Mouse (Mus musculus) midbrain, embryonic 12.5 days (tissue): ENCODE results near the gene Dolk. TPM values are rescaled to one million over a fixed set of nuclear protein-coding genes. Genes with fewer than 3 reads are reported as not detected.

Source experiments
- ATAC-seq: fragments of 200-750 bp; cut with Nextera tagmentation; 2 replicates; pipeline ENCODE4 v1.8.0; 2017; ENCODE audit warnings: low read depth, moderate TSS enrichment, moderate library complexity; ENCODE audit not compliant: low FRiP score
- H3K27ac ChIP-seq: fragments of 300-500 bp; sonication (generic); replicated peaks from 2 replicates; pipeline ENCODE4 v1.5.1; 2016; ENCODE audit warnings: mild to moderate bottlenecking
- H3K27me3 ChIP-seq: fragments of 300-500 bp; sonication (generic); 2 replicates; pipeline ENCODE4 v1.6.1; 2016; ENCODE audit warnings: mild to moderate bottlenecking
- H3K36me3 ChIP-seq: fragments of 300-500 bp; sonication (generic); 2 replicates; pipeline ENCODE4 v1.6.1; 2016
- H3K4me1 ChIP-seq: fragments of 300-500 bp; sonication (generic); 2 replicates; pipeline ENCODE4 v1.6.1; 2016
- H3K4me2 ChIP-seq: fragments of 300-500 bp; sonication (generic); replicated peaks from 2 replicates; pipeline ENCODE4 v1.6.1; 2016; ENCODE audit warnings: mild to moderate bottlenecking, moderate library complexity
- H3K4me3 ChIP-seq: fragments of 300-500 bp; sonication (generic); 2 replicates; pipeline ENCODE4 v1.5.1; 2016; ENCODE audit warnings: mild to moderate bottlenecking
- H3K9ac ChIP-seq: fragments of 300-500 bp; sonication (generic); replicated peaks from 2 replicates; pipeline ENCODE4 v1.6.1; 2016; ENCODE audit warnings: mild to moderate bottlenecking, moderate library complexity
- H3K9me3 ChIP-seq: fragments of 300-500 bp; sonication (generic); 2 replicates; pipeline ENCODE4 v1.6.1; 2016; ENCODE audit warnings: mild to moderate bottlenecking
- WGBS: fragments of 180-500 bp; shearing (Covaris S2); methylation state at CpG from one replicate; pipeline ENCODE4 v1.1.7; 2016; 5-methylcytosine and 5-hydroxymethylcytosine counted together
- polyA plus RNA-seq: library from polyadenylated mRNA; unstranded; fragments of >200 nt; fragmentation: Nextera tagmentation; extraction: Ambion mirVana; gene quantifications from 2 replicates; pipeline ENCODE4 v1.2.1, GENCODE M21; 2016

Dolk gene
- polyA plus RNA-seq, 1 experiment from 2014 or later, result 28.2 TPM

- no peak for ATAC-seq
- peaks cover 33% of the 10 kb centered on the region for H3K36me3 ChIP-seq
- no peak overlapping the region for H3K4me2 ChIP-seq
Observed at GRCm38 (mm10) chr2:30266392-30266941, 19.7 kb downstream of the Dolk start.

GRCm38 (mm10) chr2:30265767-30266253 lies 20.3 kb downstream of the Dolk start, which contains the start of gene Phyhd1:
Gene Phyhd1, plus strand, starts transcription at chr2:30266203.
- no peak within 1 kb of the TSS for H3K4me2 ChIP-seq
- WGBS, result 53% methylated on average over 5 of the region's 5 CpGs
- no peak for ATAC-seq
- H3K4me1 ChIP-seq, result peaks cover 23% of the 10 kb centered on the region
- H3K36me3 ChIP-seq, result peaks cover 40% of the 10 kb centered on the region
- no peaks in the 10 kb centered on the region for H3K27me3 ChIP-seq
- H3K9me3 ChIP-seq, result no peaks in the 10 kb centered on the region
- H3K4me3 ChIP-seq, result no peak within 1 kb of the TSS
- H3K27ac ChIP-seq, result peak within 1 kb of the TSS; percentile 73
- H3K9ac ChIP-seq, result no peak within 1 kb of the TSS; the same call in 1 of the 2 replicates

More at GRCm38 (mm10) chr2:30266392-30266941, 19.7 kb downstream of the Dolk start:
- Histone ChIP-seq H3K27me3 (no peaks in the 10 kb centered on the region), H3K9me3 (no peaks in the 10 kb centered on the region), H3K4me1 (peaks cover 23% of the 10 kb centered on the region), H3K4me3 (no peak overlapping the region), H3K9ac (no peak overlapping the region; the same call in 1 of the 2 replicates), H3K27ac (peak overlapping the region; percentile 73)
- WGBS, result 13% methylated on average over 4 of the region's 4 CpGs

DNA sequence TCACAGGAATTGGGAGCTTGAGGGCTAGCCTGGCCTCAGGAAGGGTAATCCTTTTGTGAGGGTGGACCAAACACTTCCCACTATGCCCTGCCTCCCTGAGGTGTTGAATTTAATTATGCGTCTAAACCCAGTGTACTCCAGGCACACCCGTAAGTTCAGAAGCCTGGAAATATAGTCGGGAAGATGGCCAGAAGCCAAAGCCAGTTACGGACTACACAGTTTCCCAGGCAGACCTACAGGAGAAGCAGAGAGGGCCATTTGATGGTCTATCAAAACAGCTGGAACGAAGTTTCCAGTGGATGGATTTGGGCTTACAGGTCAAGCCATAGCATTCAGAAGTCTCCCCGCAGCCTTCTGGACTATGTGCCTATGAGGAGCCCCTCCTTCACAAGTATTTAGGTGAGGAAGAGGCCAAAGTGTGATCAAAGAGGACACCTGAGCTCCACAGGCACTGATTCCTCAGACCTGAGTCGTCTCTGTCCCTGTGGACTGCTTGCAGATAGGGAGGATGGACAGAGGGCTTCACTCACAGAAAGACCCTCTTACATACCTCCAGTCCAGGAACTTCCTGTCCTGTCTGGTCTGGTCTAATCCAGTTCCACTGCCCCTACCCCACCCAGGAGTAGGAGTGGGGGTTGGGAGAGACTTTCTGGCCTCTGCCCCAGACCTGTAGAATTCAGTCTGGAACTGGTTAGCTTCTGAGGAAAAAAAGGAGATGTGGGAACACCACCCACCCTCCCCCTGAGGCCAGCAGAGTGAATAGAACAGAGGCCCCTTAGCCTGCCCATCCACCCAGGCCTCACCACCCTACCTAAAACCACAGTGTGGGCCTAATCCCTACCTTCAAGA lies 21.2 kb downstream of the Dolk start:
- no peaks in the 10 kb centered on the region for H3K27me3 ChIP-seq
- H3K4me1 ChIP-seq, result peaks cover 23% of the 10 kb centered on the region
- ATAC-seq, result no peak
- H3K4me2 ChIP-seq, result no peak overlapping the region
- no peak overlapping the region for H3K9ac ChIP-seq
- H3K4me3 ChIP-seq, result no peak overlapping the region
- 82% methylated on average over 7 of the region's 7 CpGs for WGBS
- peaks cover 48% of the 10 kb centered on the region for H3K36me3 ChIP-seq
- peak overlapping the region; percentile 73; the same call in 1 of the 2 replicates for H3K27ac ChIP-seq
- H3K9me3 ChIP-seq, result no peaks in the 10 kb centered on the region

DNA sequence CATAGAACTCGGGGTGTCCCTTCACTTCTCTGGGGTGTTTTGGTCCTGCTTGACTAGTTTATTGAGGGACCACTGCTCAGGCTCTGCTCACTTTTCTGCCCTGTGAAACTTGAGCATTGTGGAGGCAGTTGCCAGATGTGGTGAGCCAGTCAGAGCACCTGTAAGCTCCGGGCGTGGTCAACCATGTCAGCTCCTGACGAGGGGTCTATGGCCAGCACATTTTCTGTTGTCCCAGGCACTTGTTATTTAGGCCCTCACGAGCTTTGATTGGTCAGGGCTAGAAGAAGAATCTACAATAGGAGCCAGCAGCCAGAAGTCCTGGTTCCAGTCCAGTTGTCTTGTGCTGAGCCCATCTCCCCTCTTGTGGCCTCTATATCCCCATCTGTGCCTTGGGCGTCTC lies 22.3 kb downstream of the Dolk start:
- no peak for ATAC-seq
- Histone ChIP-seq H3K9ac (no peak overlapping the region), H3K27me3 (no peaks in the 10 kb centered on the region), H3K4me1 (peaks cover 23% of the 10 kb centered on the region), H3K27ac (no peak overlapping the region), H3K4me2 (no peak overlapping the region), H3K36me3 (peaks cover 59% of the 10 kb centered on the region), H3K4me3 (no peak overlapping the region), H3K9me3 (no peaks in the 10 kb centered on the region)
- 92% methylated on average over 6 of the region's 6 CpGs for WGBS

GRCm38 (mm10) chr2:30262840-30263441 lies 23.2 kb downstream of the Dolk start:
- Histone ChIP-seq H3K9ac (no peak overlapping the region), H3K4me3 (no peak overlapping the region), H3K9me3 (no peaks in the 10 kb centered on the region), H3K4me1 (peaks cover 23% of the 10 kb centered on the region), H3K36me3 (peaks cover 67% of the 10 kb centered on the region), H3K4me2 (no peak overlapping the region), H3K27ac (no peak overlapping the region), H3K27me3 (no peaks in the 10 kb centered on the region)
- 74% methylated on average over 4 of the region's 4 CpGs for WGBS
- ATAC-seq, result no peak

DNA sequence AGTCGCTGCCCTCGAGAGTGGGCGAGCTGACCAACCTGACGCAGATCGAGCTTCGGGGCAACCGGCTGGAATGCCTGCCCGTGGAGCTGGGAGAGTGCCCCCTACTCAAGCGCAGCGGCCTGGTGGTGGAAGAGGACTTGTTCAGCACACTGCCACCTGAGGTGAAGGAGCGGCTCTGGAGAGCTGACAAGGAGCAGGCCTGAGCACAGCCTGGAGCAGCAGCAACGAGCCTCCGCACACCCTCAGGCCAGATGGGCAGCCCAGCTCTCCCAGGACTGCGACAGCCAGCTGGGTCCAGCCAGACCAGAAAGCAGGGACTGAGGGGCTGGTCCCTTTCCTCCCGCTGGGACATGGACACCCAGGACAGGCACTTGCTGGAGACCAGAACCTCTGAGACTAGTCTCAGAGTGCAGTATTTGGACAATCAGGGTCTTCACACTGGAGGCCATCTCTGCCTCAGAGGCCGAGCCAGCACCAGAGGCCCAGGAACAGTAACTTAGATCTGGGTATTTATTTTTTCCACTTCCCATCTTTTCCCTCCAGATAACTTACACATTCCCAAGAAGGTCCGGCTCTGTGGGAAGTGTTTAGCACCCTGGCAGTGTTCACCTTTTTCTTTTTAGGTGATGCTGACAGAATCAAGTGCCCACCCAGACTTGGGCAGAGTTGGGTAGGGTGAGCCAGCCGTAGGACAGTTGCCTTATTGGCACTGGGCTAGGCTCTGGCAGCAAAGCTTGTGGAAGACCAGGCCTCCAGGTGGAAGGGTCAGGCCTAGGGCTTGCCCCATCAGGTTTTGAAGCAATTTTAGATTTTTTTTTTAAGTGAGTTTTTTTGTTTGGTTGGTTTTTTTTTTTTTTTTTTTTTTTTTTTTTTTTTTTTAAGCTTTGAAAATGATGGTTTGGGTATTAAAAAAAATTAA lies 24.0 kb downstream of the Dolk start:
- H3K27ac ChIP-seq, result no peak overlapping the region
- H3K4me2 ChIP-seq, result no peak overlapping the region
- no peaks in the 10 kb centered on the region for H3K9me3 ChIP-seq
- peaks cover 23% of the 10 kb centered on the region for H3K4me1 ChIP-seq
- H3K9ac ChIP-seq, result no peak overlapping the region
- no peak overlapping the region for H3K4me3 ChIP-seq
- H3K27me3 ChIP-seq, result no peaks in the 10 kb centered on the region
- ATAC-seq, result no peak
- H3K36me3 ChIP-seq, result peaks cover 75% of the 10 kb centered on the region
- WGBS, result 91% methylated on average over 18 of the region's 18 CpGs

GRCm38 (mm10) chr2:30261064-30261736 lies 24.9 kb downstream of the Dolk start:
- Histone ChIP-seq H3K4me2 (no peak overlapping the region), H3K9me3 (no peaks in the 10 kb centered on the region), H3K27me3 (no peaks in the 10 kb centered on the region), H3K27ac (no peak overlapping the region), H3K9ac (no peak overlapping the region), H3K4me3 (no peak overlapping the region), H3K36me3 (peaks cover 85% of the 10 kb centered on the region), H3K4me1 (peaks cover 15% of the 10 kb centered on the region)
- ATAC-seq, result no peak
- WGBS, result 93% methylated on average over 4 of the region's 4 CpGs

DNA sequence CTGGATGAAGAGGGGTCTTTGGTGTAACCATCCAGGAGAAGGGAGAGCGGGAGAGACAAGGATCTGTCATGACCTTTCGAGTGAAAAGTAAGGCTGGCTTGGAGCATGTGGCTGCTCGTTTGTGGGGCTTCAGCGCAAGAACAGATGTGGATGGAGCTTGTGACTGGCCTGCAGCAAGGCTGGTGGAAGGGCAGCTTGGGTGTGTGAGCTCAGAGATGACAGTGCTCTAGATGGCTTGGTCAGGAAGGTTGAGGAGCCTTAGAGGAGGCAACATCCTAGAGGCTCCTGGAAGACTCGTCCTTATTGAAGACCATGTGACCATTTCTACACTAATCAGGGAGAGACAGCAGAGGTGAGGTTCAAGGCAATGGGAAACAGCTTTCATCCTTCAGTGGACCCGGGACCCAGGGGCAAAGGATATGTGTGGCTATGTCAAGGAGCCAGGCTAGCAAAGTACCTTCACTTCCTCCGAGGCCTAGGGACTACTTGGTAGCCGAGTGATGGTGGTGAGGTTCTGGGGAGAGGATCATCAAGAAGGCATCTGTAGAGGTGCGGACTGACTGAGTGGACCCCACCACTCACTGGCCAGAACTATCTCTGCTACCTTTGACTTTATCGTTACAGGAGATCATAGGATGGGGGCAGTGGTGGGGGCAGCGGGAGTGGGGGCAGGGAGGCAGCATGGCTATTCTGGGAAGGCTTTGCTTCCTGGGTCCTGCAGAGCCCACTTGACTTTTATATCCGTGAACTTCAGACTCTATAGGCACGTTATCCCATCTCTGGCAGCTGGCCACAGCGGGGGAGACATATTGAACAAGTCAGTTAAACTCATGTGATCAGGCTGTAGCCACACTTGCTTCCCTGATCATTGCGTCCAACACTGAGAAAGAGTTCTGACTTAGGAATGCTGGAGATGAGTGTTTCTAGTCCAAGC lies 26.7 kb downstream of the Dolk start:
- Histone ChIP-seq H3K4me1 (no peaks in the 10 kb centered on the region), H3K4me2 (no peak overlapping the region), H3K36me3 (peaks cover 94% of the 10 kb centered on the region), H3K27ac (no peak overlapping the region), H3K4me3 (no peak overlapping the region), H3K9me3 (no peaks in the 10 kb centered on the region), H3K9ac (no peak overlapping the region), H3K27me3 (no peaks in the 10 kb centered on the region)
- 93% methylated on average over 15 of the region's 15 CpGs for WGBS
- ATAC-seq, result no peak

GRCm38 (mm10) chr2:30258600-30258999 lies 27.5 kb downstream of the Dolk start:
- Histone ChIP-seq H3K9ac (no peak overlapping the region), H3K4me2 (no peak overlapping the region), H3K27ac (no peak overlapping the region), H3K4me1 (no peaks in the 10 kb centered on the region), H3K4me3 (no peak overlapping the region), H3K36me3 (peaks cover 94% of the 10 kb centered on the region), H3K27me3 (no peaks in the 10 kb centered on the region), H3K9me3 (no peaks in the 10 kb centered on the region)
- WGBS, result 94% methylated on average over 4 of the region's 4 CpGs
- ATAC-seq, result no peak

DNA sequence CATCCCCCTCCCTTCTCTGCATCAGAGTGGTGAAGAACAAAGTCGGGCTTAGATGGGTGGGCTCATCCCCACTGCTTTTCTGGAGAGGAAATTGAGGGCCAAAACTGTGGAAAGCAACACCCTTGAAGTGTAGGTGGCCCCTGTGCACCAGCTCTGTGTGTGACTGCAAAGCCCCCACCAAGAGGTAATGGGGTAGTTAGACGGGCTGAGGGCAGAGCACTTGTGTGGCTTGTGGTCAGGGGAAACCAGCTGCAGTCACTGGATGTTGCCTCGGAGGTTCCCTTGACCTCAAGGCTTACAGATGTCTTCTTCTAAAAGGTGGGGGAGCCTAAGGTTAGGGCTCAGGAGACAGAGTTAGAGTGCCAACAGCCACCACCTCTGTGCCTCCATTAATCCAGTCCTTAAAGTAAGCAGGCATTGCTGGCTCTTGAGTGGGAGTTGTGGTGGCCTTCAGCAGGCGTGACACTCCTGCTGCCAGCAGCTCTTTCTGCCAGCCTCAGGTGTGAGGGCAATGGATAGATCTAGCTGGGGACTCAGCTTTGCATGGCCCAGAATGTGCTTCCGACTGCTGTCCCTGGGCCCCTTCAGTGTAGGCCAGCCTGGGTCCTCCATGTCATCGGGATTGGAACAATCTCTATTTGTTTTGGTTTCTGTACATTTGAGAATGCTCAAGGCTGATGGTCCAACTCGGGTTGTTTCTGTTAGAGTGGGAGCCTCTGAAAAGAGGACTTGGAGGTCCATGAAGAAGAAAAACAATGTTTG lies 28.3 kb downstream of the Dolk start:
- no peak overlapping the region for H3K4me3 ChIP-seq
- no peak overlapping the region for H3K9ac ChIP-seq
- no peak overlapping the region for H3K27ac ChIP-seq
- ATAC-seq, result no peak
- H3K36me3 ChIP-seq, result peaks cover 87% of the 10 kb centered on the region
- 88% methylated on average over 7 of the region's 7 CpGs for WGBS
- H3K4me2 ChIP-seq, result no peak overlapping the region
- H3K9me3 ChIP-seq, result no peaks in the 10 kb centered on the region
- H3K27me3 ChIP-seq, result no peaks in the 10 kb centered on the region
- H3K4me1 ChIP-seq, result no peaks in the 10 kb centered on the region
